Mouse (Mus musculus) hindbrain, embryonic 14.5 days (tissue): Measurements from ENCODE around the gene Amdhd1. TPM values are rescaled to one million over a fixed set of nuclear protein-coding genes. Genes with fewer than 3 reads are reported as not detected.
"Not testable (repeated sequence)": the region's sequence is repeated elsewhere in the genome, so short reads cannot be mapped to it uniquely, and the experiment has no call there.

Source experiments
- ATAC-seq: fragments of 200-750 bp; cut with Nextera tagmentation; 2 replicates; pipeline ENCODE4 v1.8.0; 2017; ENCODE audit warnings: moderate number of reproducible peaks, mild to moderate bottlenecking, moderate TSS enrichment, moderate library complexity; ENCODE audit not compliant: low FRiP score
- DNase-seq: peaks from one replicate; pipeline ENCODE4 v3.0.0-alpha.2; 2015; ENCODE audit warnings: low spot score
- H3K27ac ChIP-seq: fragments of 300-500 bp; sonication (generic); 2 replicates; pipeline ENCODE4 v1.5.1; 2014; ENCODE audit warnings: mild to moderate bottlenecking, moderate library complexity
- H3K27me3 ChIP-seq: fragments of 300-500 bp; sonication (generic); 2 replicates; pipeline ENCODE4 v1.6.1; 2014; ENCODE audit warnings: mild to moderate bottlenecking, low read length, mixed read lengths; ENCODE audit not compliant: control insufficient read depth, insufficient read depth
- H3K36me3 ChIP-seq: fragments of 300-500 bp; sonication (generic); replicated peaks from 2 replicates; pipeline ENCODE4 v1.6.1; 2014; ENCODE audit not compliant: control insufficient read depth, insufficient read depth
- H3K4me1 ChIP-seq: fragments of 300-500 bp; sonication (generic); replicated peaks from 2 replicates; pipeline ENCODE4 v1.6.1; 2014; ENCODE audit warnings: antibody characterized with exemption, low read length, mixed read lengths; ENCODE audit not compliant: control insufficient read depth, insufficient read depth
- H3K4me2 ChIP-seq: fragments of 300-500 bp; sonication (generic); replicated peaks from 2 replicates; pipeline ENCODE4 v1.6.1; 2014; ENCODE audit warnings: mild to moderate bottlenecking, moderate library complexity
- H3K4me3 ChIP-seq: fragments of 300-500 bp; sonication (generic); replicated peaks from 2 replicates; pipeline ENCODE4 v1.5.1; 2014; ENCODE audit warnings: mild to moderate bottlenecking, low read length
- H3K9ac ChIP-seq: fragments of 300-500 bp; sonication (generic); 2 replicates; pipeline ENCODE4 v1.6.1; 2014
- H3K9me3 ChIP-seq: fragments of 300-500 bp; sonication (generic); 2 replicates; pipeline ENCODE4 v1.6.1; 2016; ENCODE audit warnings: low read length; ENCODE audit not compliant: control insufficient read depth
- WGBS: fragments of 180-500 bp; shearing (Covaris S2); extraction: QIAGEN DNeasy Blood & Tissue Kit; methylation state at CpG from one replicate; pipeline ENCODE4 v1.1.7; 2014; 5-methylcytosine and 5-hydroxymethylcytosine counted together
- polyA plus RNA-seq: library from polyadenylated mRNA; unstranded; fragments of >200 nt; fragmentation: Nextera tagmentation; extraction: Ambion mirVana; gene quantifications from 2 replicates; pipeline ENCODE4 v1.2.1, GENCODE M21; 2014

Gene Amdhd1
- polyA plus RNA-seq, 1 experiment from 2014 or later: 0.20 TPM

GRCm38 (mm10) chr10:93567066-93567465 is 27.2 kb upstream of the Amdhd1 start:
- ATAC-seq (no peak), DNase-seq (no peak)
- H3K27me3 ChIP-seq: no peaks in the 10 kb centered on the region
- no peak overlapping the region for H3K9ac ChIP-seq
- no peaks in the 10 kb centered on the region for H3K4me1 ChIP-seq
- H3K36me3 ChIP-seq: no peaks in the 10 kb centered on the region
- H3K27ac ChIP-seq: no peak overlapping the region
- 85% methylated on average over 10 of the region's 10 CpGs for WGBS
- no peaks in the 10 kb centered on the region for H3K9me3 ChIP-seq
- no peak overlapping the region for H3K4me2 ChIP-seq
- no peak overlapping the region for H3K4me3 ChIP-seq

- WGBS: 93% methylated on average over 14 of the region's 14 CpGs
- H3K27ac ChIP-seq: no peak overlapping the region
Measured at GRCm38 (mm10) chr10:93564518-93565090, 24.8 kb upstream of the Amdhd1 start.

DNA sequence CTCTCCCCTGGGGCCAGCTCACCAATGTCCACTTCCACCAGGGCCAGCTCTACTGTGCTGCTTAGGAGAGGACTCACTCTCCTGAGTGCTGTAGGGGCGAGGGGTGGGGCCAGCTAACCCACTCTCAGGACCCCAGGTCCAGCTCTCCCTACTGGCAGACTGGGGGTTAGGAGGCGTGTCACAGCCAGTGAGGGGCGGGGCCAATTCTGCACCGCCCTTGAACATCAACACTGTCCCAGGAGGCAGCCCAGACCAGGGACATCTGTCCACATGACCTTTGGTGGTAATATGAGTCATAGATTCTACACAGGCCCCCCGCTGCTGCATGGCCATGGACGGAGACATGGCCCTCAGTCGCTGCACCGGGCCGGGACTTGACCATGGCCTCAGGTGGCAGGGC is 20.0 kb upstream of the Amdhd1 start:
- H3K9me3 ChIP-seq: no peaks in the 10 kb centered on the region
- ATAC-seq (no peak; the same call in 1 of the 2 replicates), DNase-seq (no peak)
- no peak overlapping the region for H3K4me3 ChIP-seq
- no peaks in the 10 kb centered on the region for H3K4me1 ChIP-seq
- H3K9ac ChIP-seq: no peak overlapping the region
- H3K27ac ChIP-seq: no peak overlapping the region
- no peak overlapping the region for H3K4me2 ChIP-seq
- no peaks in the 10 kb centered on the region for H3K27me3 ChIP-seq
- 60% methylated on average over 9 of the region's 9 CpGs for WGBS
- no peaks in the 10 kb centered on the region for H3K36me3 ChIP-seq

More at GRCm38 (mm10) chr10:93564518-93565090, 24.8 kb upstream of the Amdhd1 start:
- ATAC-seq (no peak), DNase-seq (no peak)
- no peak overlapping the region for H3K4me3 ChIP-seq
- no peaks in the 10 kb centered on the region for H3K36me3 ChIP-seq
- no peak overlapping the region for H3K4me2 ChIP-seq
- H3K4me1 ChIP-seq: no peaks in the 10 kb centered on the region
- H3K9ac ChIP-seq: no peak overlapping the region
- no peaks in the 10 kb centered on the region for H3K9me3 ChIP-seq
- no peaks in the 10 kb centered on the region for H3K27me3 ChIP-seq

GRCm38 (mm10) chr10:93557971-93558370 is 18.1 kb upstream of the Amdhd1 start:
- ATAC-seq, H3K4me3 ChIP-seq: not testable (repeated sequence)
- 79% methylated on average over 2 of the region's 2 CpGs for WGBS

DNA sequence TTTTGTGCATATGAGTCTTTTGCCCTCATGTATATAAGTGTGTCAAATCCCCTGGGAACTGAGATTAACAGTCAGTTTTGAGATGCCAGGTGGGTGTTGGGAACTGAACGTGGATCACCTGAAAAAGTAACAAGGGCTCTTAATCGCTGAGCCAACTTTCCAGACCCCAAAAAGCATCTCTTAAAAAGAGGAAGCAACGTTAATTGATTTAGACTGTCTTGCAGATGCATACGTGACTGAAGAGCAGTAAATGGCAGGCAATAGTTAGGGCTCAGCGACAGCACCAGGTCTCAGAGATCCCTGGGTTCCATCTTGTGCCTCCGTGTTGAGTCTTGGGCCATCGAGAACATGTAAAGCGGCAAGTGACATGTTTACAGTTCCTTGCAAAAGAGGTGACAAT is 12.8 kb upstream of the Amdhd1 start:
- H3K27me3 ChIP-seq: no peaks in the 10 kb centered on the region
- WGBS: 88% methylated on average over 8 of the region's 8 CpGs
- no peak overlapping the region for H3K9ac ChIP-seq
- no peak for DNase-seq
- no peak overlapping the region for H3K4me2 ChIP-seq
- H3K9me3 ChIP-seq: no peaks in the 10 kb centered on the region
- no peak overlapping the region for H3K27ac ChIP-seq
- H3K36me3 ChIP-seq: no peaks in the 10 kb centered on the region
- H3K4me3 ChIP-seq: no peak overlapping the region
- ATAC-seq: no peak
- no peaks in the 10 kb centered on the region for H3K4me1 ChIP-seq

More at GRCm38 (mm10) chr10:93557971-93558370, 18.1 kb upstream of the Amdhd1 start:
- not testable (repeated sequence) for H3K27me3 ChIP-seq, H3K27ac ChIP-seq, DNase-seq, H3K36me3 ChIP-seq, H3K4me2 ChIP-seq, H3K9me3 ChIP-seq, H3K4me1 ChIP-seq, H3K9ac ChIP-seq

- Histone ChIP-seq H3K4me1 (no peaks in the 10 kb centered on the region), H3K4me3 (no peak overlapping the region), H3K27ac (no peak overlapping the region), H3K9ac (no peak overlapping the region), H3K4me2 (no peak overlapping the region), H3K27me3 (no peaks in the 10 kb centered on the region), H3K36me3 (no peaks in the 10 kb centered on the region), H3K9me3 (no peaks in the 10 kb centered on the region)
- DNase-seq (no peak), ATAC-seq (no peak)
- 83% methylated on average over 10 of the region's 10 CpGs for WGBS
Measured at GRCm38 (mm10) chr10:93549821-93550220, 10.0 kb upstream of the Amdhd1 start.

DNA sequence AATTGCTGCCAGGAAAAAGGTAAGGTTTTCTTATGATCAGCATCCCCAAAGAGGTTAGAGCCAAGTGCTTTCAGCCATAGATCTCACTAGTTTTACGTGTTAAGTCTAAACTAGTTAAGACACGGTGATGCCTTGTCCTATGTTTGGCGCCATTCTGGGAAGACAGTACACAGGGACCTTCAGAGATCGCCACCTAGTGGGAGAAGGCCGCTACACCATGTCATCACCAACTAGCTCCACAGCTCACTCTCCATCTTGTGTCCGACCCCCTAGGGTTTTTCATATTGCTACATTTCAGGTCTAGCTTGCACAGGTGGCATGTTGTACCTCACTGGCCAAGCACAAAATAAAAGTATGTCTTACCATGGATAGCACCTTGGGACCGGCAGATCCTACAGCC is 9.2 kb upstream of the Amdhd1 start:
- Histone ChIP-seq H3K4me2 (no peak overlapping the region), H3K4me3 (no peak overlapping the region), H3K27me3 (no peaks in the 10 kb centered on the region), H3K36me3 (no peaks in the 10 kb centered on the region), H3K9me3 (no peaks in the 10 kb centered on the region), H3K9ac (no peak overlapping the region), H3K4me1 (no peaks in the 10 kb centered on the region), H3K27ac (no peak overlapping the region)
- WGBS: 15% methylated on average over 7 of the region's 7 CpGs
- ATAC-seq (peak; percentile 62; the same call in 1 of the 2 replicates), DNase-seq (peak; percentile 87)

DNA sequence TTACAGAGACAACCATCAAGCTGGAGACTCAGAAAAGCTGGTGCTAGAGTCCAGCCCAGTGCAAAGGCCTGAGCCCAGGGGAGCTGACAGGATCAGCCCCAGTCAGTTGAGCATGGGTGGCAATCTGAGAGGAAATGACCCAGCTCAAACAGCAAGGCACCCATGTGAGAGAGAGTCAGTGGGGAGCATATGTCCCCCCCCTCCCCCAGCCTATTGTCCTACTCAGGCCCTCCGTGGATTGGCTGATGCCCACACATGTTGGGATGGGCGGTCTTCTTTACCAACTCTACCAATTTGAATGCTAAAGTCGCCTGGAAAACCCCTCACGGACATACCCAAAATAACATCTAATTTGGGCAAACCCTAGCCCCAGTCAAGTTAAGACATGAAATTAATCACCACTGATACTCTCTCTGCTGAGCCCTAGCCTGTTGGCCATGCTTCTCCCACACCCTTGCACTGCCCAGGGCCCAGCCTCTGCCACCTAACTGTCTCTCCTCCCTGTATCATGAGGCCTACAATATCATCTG is 8.0 kb upstream of the Amdhd1 start:
- WGBS: 96% methylated on average over 4 of the region's 4 CpGs
- Histone ChIP-seq H3K27me3 (no peaks in the 10 kb centered on the region), H3K4me1 (no peaks in the 10 kb centered on the region), H3K9ac (no peak overlapping the region), H3K36me3 (no peaks in the 10 kb centered on the region), H3K27ac (no peak overlapping the region), H3K9me3 (no peaks in the 10 kb centered on the region), H3K4me2 (no peak overlapping the region), H3K4me3 (no peak overlapping the region)
- ATAC-seq: no peak
- no peak for DNase-seq

DNA sequence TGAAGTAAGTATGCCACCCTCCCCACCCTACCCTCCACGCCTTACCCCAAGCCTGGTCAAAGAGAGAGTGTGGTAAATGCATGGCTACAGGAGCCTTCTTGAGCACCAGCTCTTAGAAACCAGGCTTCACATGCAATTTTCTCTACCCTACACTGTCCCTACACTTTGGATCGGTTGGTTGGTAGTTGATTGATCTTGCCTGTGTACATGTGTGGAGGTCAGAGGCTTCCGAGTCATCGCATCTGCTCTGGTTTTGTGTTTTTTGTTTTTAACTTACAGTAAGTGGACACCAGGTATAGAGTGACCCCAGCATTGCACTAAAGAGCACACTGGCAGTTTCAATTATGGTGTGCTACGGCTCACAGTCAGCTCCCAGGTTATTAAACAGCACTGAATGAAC is 4.3 kb upstream of the Amdhd1 start:
- Histone ChIP-seq H3K36me3 (no peaks in the 10 kb centered on the region), H3K27me3 (peaks cover 5% of the 10 kb centered on the region; the same call in 1 of the 2 replicates), H3K9ac (no peak overlapping the region), H3K9me3 (no peaks in the 10 kb centered on the region), H3K4me3 (no peak overlapping the region), H3K4me1 (peaks cover 8% of the 10 kb centered on the region), H3K4me2 (no peak overlapping the region), H3K27ac (no peak overlapping the region)
- no peak for ATAC-seq
- WGBS: 84% methylated on average over 5 of the region's 5 CpGs
- no peak for DNase-seq

DNA sequence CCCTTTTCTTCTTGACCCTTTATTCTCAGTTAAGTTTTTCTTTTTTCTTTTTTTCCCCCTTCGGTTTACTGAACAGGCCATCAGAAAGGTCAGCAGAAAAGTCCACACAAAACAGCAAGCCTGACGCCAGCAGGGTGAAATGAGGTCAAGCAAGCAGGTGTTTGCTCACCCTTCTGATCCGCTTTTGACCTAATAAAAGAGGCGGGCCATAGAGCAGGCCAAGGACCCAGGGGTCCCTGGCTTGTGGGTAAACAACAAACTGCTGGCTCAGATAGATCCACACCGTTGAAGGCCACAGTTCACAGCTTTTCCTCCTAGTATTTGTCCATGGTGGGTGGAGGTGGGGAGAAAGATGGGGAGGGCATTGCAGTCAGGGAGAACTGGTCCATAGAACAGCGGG is 3.3 kb upstream of the Amdhd1 start:
- no peak overlapping the region for H3K9ac ChIP-seq
- ATAC-seq (no peak), DNase-seq (no peak)
- H3K4me1 ChIP-seq: peaks cover 8% of the 10 kb centered on the region
- peaks cover 5% of the 10 kb centered on the region; the same call in 1 of the 2 replicates for H3K27me3 ChIP-seq
- H3K27ac ChIP-seq: no peak overlapping the region
- no peaks in the 10 kb centered on the region for H3K9me3 ChIP-seq
- no peak overlapping the region for H3K4me2 ChIP-seq
- H3K4me3 ChIP-seq: no peak overlapping the region
- 51% methylated on average over 6 of the region's 6 CpGs for WGBS
- H3K36me3 ChIP-seq: no peaks in the 10 kb centered on the region
